ENCODE assay signal across 14 mouse cellular contexts in genomic region chr4:30675911-30676310, GRCm38 (mm10).
"Had no signal": no experiment of that assay in that cellular context is flagged by ENCODE, and none has a peak within 500 bp of the region (broad histone marks: within the 10 kb centered on the region; RNA-seq: fewer than 3 reads in every experiment).

No protein-coding gene starts in this region.

- H3K4me1 ChIP-seq: kidney, embryonic 15.5 days; limb, embryonic 12.5 days; liver, embryonic 13.5 days; stomach, embryonic 15.5 days had no signal

- H3K27ac ChIP-seq: kidney, embryonic 15.5 days; left cerebral cortex, adult 2 months; limb, embryonic 12.5 days; liver, embryonic 13.5 days; stomach, embryonic 15.5 days had no signal

- H3K4me2 ChIP-seq: kidney, embryonic 15.5 days; limb, embryonic 12.5 days; liver, embryonic 13.5 days; stomach, embryonic 15.5 days had no signal

- DNase-seq: kidney, adult 2 months; kidney, postnatal 14 days; liver; liver, embryonic 13.5 days; liver, postnatal 0 days; lung, postnatal 36 days; right cerebral cortex, postnatal 14 days; thymus, adult 2 months; thymus, postnatal 25 days had no signal

- H3K9ac ChIP-seq: kidney, embryonic 15.5 days; limb, embryonic 12.5 days; liver, embryonic 13.5 days; liver, postnatal 0 days; stomach, embryonic 15.5 days had no signal

- ATAC-seq: liver, postnatal 0 days; lung, postnatal 0 days had no signal

- H3K4me3 ChIP-seq: kidney, embryonic 15.5 days; left cerebral cortex, adult 2 months; limb, embryonic 12.5 days; liver, embryonic 13.5 days; stomach, embryonic 15.5 days had no signal

- H3K9me3 ChIP-seq: kidney, embryonic 15.5 days; limb, embryonic 12.5 days; liver, embryonic 13.5 days; stomach, embryonic 15.5 days had no signal

- H3K27me3 ChIP-seq: kidney, embryonic 15.5 days; limb, embryonic 12.5 days; liver, embryonic 13.5 days; stomach, embryonic 15.5 days had no signal

- H3K36me3 ChIP-seq: kidney, embryonic 15.5 days; limb, embryonic 12.5 days; liver, embryonic 13.5 days; stomach, embryonic 15.5 days had no signal
